Mouse (Mus musculus) thymus, postnatal 0 days (tissue): ENCODE measurements at regions not wholly inside any gene's neighbourhood (a gene's known extent, or its start where the extent isn't known, plus 50 kb on each side); places are given as distances from the start of the nearest gene placed in this dataset.

Experiments
- DNase-seq: peaks from one replicate; pipeline ENCODE4 v3.0.0-alpha.2; 2015; ENCODE audit warnings: low spot score

GRCm38 (mm10) chr13:101221331-101222043 is 388.3 kb upstream of the Slc30a5 start:
- DNase-seq: no peak

- no peak for DNase-seq
Observed at GRCm38 (mm10) chr13:101219568-101219967, 386.3 kb upstream of the Slc30a5 start.

GRCm38 (mm10) chr13:101216897-101217480 is 383.8 kb upstream of the Slc30a5 start:
- DNase-seq: no peak

- no peak for DNase-seq
Observed at GRCm38 (mm10) chr13:101216421-101216820, 383.2 kb upstream of the Slc30a5 start.

- DNase-seq: no peak
Observed at GRCm38 (mm10) chr13:101215792-101216221, 382.6 kb upstream of the Slc30a5 start.

GRCm38 (mm10) chr13:101215131-101215641 is 382.0 kb upstream of the Slc30a5 start:
- no peak for DNase-seq

- no peak for DNase-seq
Observed at GRCm38 (mm10) chr13:101214094-101214493, 380.9 kb upstream of the Slc30a5 start.

- no peak for DNase-seq
Observed at GRCm38 (mm10) chr13:101213121-101213916, 380.1 kb upstream of the Slc30a5 start.

GRCm38 (mm10) chr13:101212341-101212895 is 379.2 kb upstream of the Slc30a5 start:
- DNase-seq: no peak

- no peak for DNase-seq
Observed at GRCm38 (mm10) chr13:101208788-101209187, 375.6 kb upstream of the Slc30a5 start.

- no peak for DNase-seq
Observed at GRCm38 (mm10) chr13:101203463-101203862, 370.2 kb upstream of the Slc30a5 start.

GRCm38 (mm10) chr13:101202565-101203313 is 369.5 kb upstream of the Slc30a5 start:
- DNase-seq: no peak

- no peak for DNase-seq
Observed at GRCm38 (mm10) chr13:101190249-101190830, 357.1 kb upstream of the Slc30a5 start.

GRCm38 (mm10) chr13:101182387-101182786 is 349.2 kb upstream of the Slc30a5 start:
- no peak for DNase-seq

GRCm38 (mm10) chr13:101175017-101175689 is 341.9 kb upstream of the Slc30a5 start:
- DNase-seq: no peak

GRCm38 (mm10) chr13:101161768-101162167 is 328.5 kb upstream of the Slc30a5 start:
- DNase-seq: no peak

- DNase-seq: no peak
Observed at GRCm38 (mm10) chr13:101159878-101160277, 326.7 kb upstream of the Slc30a5 start.

- no peak for DNase-seq
Observed at GRCm38 (mm10) chr13:101153760-101154159, 320.5 kb upstream of the Slc30a5 start.

GRCm38 (mm10) chr13:101142761-101143160 is 309.5 kb upstream of the Slc30a5 start:
- no peak for DNase-seq
